Mouse (Mus musculus): Measurements from ENCODE around the gene Cd70. TPM values are rescaled to one million over a fixed set of nuclear protein-coding genes. Genes with fewer than 3 reads are reported as not detected.

The Cd70 gene
- polyA plus RNA-seq, 1 experiment: not detected

GRCm38 (mm10) chr17:57118524-57119349 lies 30.8 kb downstream of the Cd70 start:
- no peak overlapping the region for H3K4me3 ChIP-seq (ENCODE audit: insufficient read depth, low read length)
- peaks cover 19% of the 10 kb centered on the region for H3K4me1 ChIP-seq (ENCODE audit: control insufficient read depth, insufficient read depth, low read length)
- no peak for TF ChIP-seq CTCF (IDR thresholded peaks at IDR 0.05; ENCODE audit: low read depth, low read length)
- TF ChIP-seq POLR2A (IDR thresholded peaks at IDR 0.05; ENCODE audit: borderline replicate concordance, low read depth, low read length): no peak
- no peak overlapping the region for H3K27ac ChIP-seq (ENCODE audit: insufficient read depth, low read depth, low read length)

GRCm38 (mm10) chr17:57116801-57117200 lies 32.8 kb downstream of the Cd70 start:
- Histone ChIP-seq H3K4me3 (ENCODE audit: insufficient read depth, low read length) (no peak overlapping the region), H3K27ac (ENCODE audit: insufficient read depth, low read depth, low read length) (no peak overlapping the region), H3K4me1 (ENCODE audit: control insufficient read depth, insufficient read depth, low read length) (peaks cover 29% of the 10 kb centered on the region)
- no peak for TF ChIP-seq POLR2A (IDR thresholded peaks at IDR 0.05; ENCODE audit: borderline replicate concordance, low read depth, low read length)
- TF ChIP-seq CTCF (IDR thresholded peaks at IDR 0.05; ENCODE audit: low read depth, low read length): no peak

- peak overlapping the region; percentile 33 for H3K4me3 ChIP-seq (ENCODE audit: insufficient read depth, low read length)
- H3K27ac ChIP-seq (ENCODE audit: insufficient read depth, low read depth, low read length): peak overlapping the region; percentile 95
Observed at GRCm38 (mm10) chr17:57112768-57113474, 36.7 kb downstream of the Cd70 start.

GRCm38 (mm10) chr17:57110005-57110404 lies 39.6 kb downstream of the Cd70 start:
- peaks cover 65% of the 10 kb centered on the region for H3K4me1 ChIP-seq (ENCODE audit: control insufficient read depth, insufficient read depth, low read length)
- no peak overlapping the region for H3K4me3 ChIP-seq (ENCODE audit: insufficient read depth, low read length)
- no peak overlapping the region for H3K27ac ChIP-seq (ENCODE audit: insufficient read depth, low read depth, low read length)
- TF ChIP-seq CTCF (IDR thresholded peaks at IDR 0.05; ENCODE audit: low read depth, low read length): no peak
- no peak for TF ChIP-seq POLR2A (IDR thresholded peaks at IDR 0.05; ENCODE audit: borderline replicate concordance, low read depth, low read length)

More at GRCm38 (mm10) chr17:57112768-57113474, 36.7 kb downstream of the Cd70 start:
- no peak for TF ChIP-seq POLR2A (IDR thresholded peaks at IDR 0.05; ENCODE audit: borderline replicate concordance, low read depth, low read length)
- TF ChIP-seq CTCF (IDR thresholded peaks at IDR 0.05; ENCODE audit: low read depth, low read length): no peak
- peaks cover 55% of the 10 kb centered on the region for H3K4me1 ChIP-seq (ENCODE audit: control insufficient read depth, insufficient read depth, low read length)

- no peak for TF ChIP-seq POLR2A (IDR thresholded peaks at IDR 0.05; ENCODE audit: borderline replicate concordance, low read depth, low read length)
- H3K4me3 ChIP-seq (ENCODE audit: insufficient read depth, low read length): no peak overlapping the region
- H3K4me1 ChIP-seq (ENCODE audit: control insufficient read depth, insufficient read depth, low read length): peaks cover 68% of the 10 kb centered on the region
- no peak overlapping the region for H3K27ac ChIP-seq (ENCODE audit: insufficient read depth, low read depth, low read length)
Observed at GRCm38 (mm10) chr17:57108666-57109171, 40.9 kb downstream of the Cd70 start.

- Histone ChIP-seq H3K4me1 (ENCODE audit: control insufficient read depth, insufficient read depth, low read length) (peaks cover 68% of the 10 kb centered on the region), H3K27ac (ENCODE audit: insufficient read depth, low read depth, low read length) (no peak overlapping the region)
Observed at GRCm38 (mm10) chr17:57108040-57108665, 41.4 kb downstream of the Cd70 start.

GRCm38 (mm10) chr17:57107064-57107463 lies 42.5 kb downstream of the Cd70 start:
- Histone ChIP-seq H3K4me3 (ENCODE audit: insufficient read depth, low read length) (peak overlapping the region; percentile 19), H3K4me1 (ENCODE audit: control insufficient read depth, insufficient read depth, low read length) (peaks cover 65% of the 10 kb centered on the region), H3K27ac (ENCODE audit: insufficient read depth, low read depth, low read length) (no peak overlapping the region)
- TF ChIP-seq CTCF (IDR thresholded peaks at IDR 0.05; ENCODE audit: low read depth, low read length) (no peak), POLR2A (IDR thresholded peaks at IDR 0.05; ENCODE audit: borderline replicate concordance, low read depth, low read length) (no peak)

More at GRCm38 (mm10) chr17:57108040-57108665, 41.4 kb downstream of the Cd70 start:
- TF ChIP-seq CTCF (IDR thresholded peaks at IDR 0.05; ENCODE audit: low read depth, low read length) (no peak), POLR2A (IDR thresholded peaks at IDR 0.05; ENCODE audit: borderline replicate concordance, low read depth, low read length) (no peak)
- H3K4me3 ChIP-seq (ENCODE audit: insufficient read depth, low read length): no peak overlapping the region

- Histone ChIP-seq H3K27ac (ENCODE audit: insufficient read depth, low read depth, low read length) (peak overlapping the region; percentile 19; the same call in 1 of the 2 replicates), H3K4me1 (ENCODE audit: control insufficient read depth, insufficient read depth, low read length) (peaks cover 55% of the 10 kb centered on the region), H3K4me3 (ENCODE audit: insufficient read depth, low read length) (peak overlapping the region; percentile 71)
- no peak for TF ChIP-seq POLR2A (IDR thresholded peaks at IDR 0.05; ENCODE audit: borderline replicate concordance, low read depth, low read length)
- no peak for TF ChIP-seq CTCF (IDR thresholded peaks at IDR 0.05; ENCODE audit: low read depth, low read length)
Observed at GRCm38 (mm10) chr17:57106035-57106368, 43.6 kb downstream of the Cd70 start.

- H3K27ac ChIP-seq (ENCODE audit: insufficient read depth, low read depth, low read length): peak within 1 kb of the TSS; percentile 83
- peak within 1 kb of the TSS; percentile 71 for H3K4me3 ChIP-seq (ENCODE audit: insufficient read depth, low read length)
- H3K4me1 ChIP-seq (ENCODE audit: control insufficient read depth, insufficient read depth, low read length): peaks cover 53% of the 10 kb centered on the region
- TF ChIP-seq CTCF (IDR thresholded peaks at IDR 0.05; ENCODE audit: low read depth, low read length) (no peak), POLR2A (IDR thresholded peaks at IDR 0.05; ENCODE audit: borderline replicate concordance, low read depth, low read length) (no peak)
Observed at GRCm38 (mm10) chr17:57105181-57106034, 44.2 kb downstream of the Cd70 start, which contains the start of gene Tnfsf9. TSS of gene Tnfsf9 (plus strand) at chr17:57105325.

All from bone marrow macrophage, adult 2 months (primary cell).